Mouse (Mus musculus): ENCODE results near the gene Hist1h2ae. TPM values are rescaled to one million over a fixed set of nuclear protein-coding genes. Genes with fewer than 3 reads are reported as not detected.
A peak's percentile ranks its signal among the peaks of the same experiment; 100 is the strongest.

Gene Hist1h2ae
- polyA plus RNA-seq, 1 experiment from 2014 or later, result 34.5 TPM

DNA sequence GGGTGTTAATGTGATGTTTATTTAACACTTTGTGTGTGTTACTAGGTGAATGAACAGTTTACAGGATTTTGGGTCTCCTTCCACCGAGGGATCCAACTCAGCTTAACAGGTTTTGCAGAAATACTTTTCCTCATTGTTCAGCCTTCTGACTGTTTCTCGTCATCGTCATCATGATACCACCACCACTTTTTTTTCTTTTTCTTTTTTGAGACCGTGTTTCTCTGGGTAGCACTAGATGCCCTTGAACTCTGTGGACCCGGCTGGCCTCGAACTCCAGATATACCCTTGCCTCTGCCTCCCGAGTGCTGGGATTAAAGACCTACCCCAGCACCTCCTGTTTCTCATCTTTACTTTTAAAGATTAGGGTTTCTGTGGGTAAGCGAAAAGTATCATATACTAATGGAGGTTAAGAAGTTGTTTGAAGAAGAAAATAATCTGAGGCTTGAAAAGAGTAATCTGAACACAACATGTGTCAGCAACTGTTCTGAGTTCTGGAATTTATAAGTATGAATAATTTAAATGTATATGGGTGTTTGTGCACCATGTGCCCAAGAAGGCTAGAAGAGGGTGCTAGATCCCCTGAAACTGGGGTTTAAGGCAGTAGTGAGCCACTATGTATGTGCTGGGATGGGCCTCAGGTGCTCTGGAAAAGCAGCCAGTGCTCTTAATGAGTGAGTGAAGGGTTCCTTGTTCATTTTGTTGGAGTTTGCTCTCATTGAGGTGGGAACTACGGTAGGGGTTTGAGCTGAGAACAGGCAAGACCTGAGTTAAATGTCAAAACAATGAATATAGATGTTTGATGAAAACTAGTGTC lies 38.6 kb downstream of the Hist1h2ae start:
- no peak for ATAC-seq (replicated peaks; ENCODE audit: insufficient number of reproducible peaks, low FRiP score, low TSS enrichment)
- Histone ChIP-seq H3K4me2 (peak overlapping the region; percentile 65), H3K4me1 (ENCODE audit: control insufficient read depth, insufficient read depth, low read length) (peaks cover 15% of the 10 kb centered on the region), H3K9me3 (replicated peaks; ENCODE audit: control insufficient read depth, low read length) (no peaks in the 10 kb centered on the region), H3K9ac (ENCODE audit: low read depth, low read length) (peak overlapping the region; percentile 90), H3K36me3 (ENCODE audit: control insufficient read depth, insufficient read depth, low read length) (no peaks in the 10 kb centered on the region), H3K27ac (ENCODE audit: low read depth, low read length) (peak overlapping the region; percentile 98), H3K27me3 (ENCODE audit: control insufficient read depth, insufficient read depth, low read length) (no peaks in the 10 kb centered on the region), H3K4me3 (ENCODE audit: low read depth, low read length) (peak overlapping the region; percentile 57)
- 20% methylated on average over 9 of the region's 9 CpGs for WGBS (ENCODE audit: insufficient replicate concordance)

DNA sequence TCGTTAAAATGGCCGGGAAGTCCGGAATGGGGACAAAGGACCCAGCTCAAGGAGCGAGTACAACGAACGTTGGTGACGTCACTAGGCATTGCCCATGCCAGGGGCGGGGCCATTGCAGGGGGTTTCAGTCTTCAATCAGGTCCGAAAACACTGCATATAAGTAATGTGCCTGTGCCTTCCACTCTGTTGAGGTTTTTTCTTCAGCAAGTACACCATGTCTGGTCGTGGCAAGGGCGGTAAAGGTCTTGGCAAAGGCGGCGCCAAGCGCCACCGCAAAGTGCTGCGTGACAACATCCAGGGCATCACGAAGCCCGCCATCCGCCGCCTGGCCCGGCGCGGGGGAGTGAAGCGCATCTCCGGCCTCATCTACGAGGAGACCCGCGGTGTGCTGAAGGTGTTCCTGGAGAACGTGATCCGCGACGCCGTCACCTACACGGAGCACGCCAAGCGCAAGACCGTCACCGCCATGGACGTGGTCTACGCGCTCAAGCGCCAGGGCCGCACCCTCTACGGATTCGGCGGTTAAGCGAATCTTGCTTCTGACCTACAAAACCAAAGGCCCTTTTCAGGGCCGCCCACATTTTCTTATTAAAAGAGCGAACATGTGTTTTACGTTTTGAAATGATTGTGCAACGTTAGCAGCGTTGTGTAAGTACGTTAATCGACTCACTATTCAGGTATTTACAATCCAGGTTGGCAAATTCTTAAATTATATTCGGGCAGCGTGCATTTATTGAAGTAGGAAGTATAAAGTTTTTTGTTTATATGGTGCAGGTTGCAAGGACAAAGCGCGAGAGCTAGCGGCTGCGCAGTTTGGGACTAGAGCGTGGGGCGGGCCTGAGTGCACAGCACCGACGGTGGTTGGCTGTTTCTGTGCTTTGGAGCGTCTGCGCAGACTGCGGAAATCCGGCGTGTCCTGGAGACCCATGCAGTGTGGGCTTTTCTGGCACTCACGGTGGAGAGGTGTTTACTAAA lies 39.8 kb downstream of the Hist1h2ae start, which contains the start of gene Hist1h4h:
Gene Hist1h4h (plus strand): TSS at position 150 of the 975 bp plus-strand sequence.
- peak; percentile 81 for ATAC-seq (replicated peaks; ENCODE audit: insufficient number of reproducible peaks, low FRiP score, low TSS enrichment)
- peak within 1 kb of the TSS; percentile 90 for H3K9ac ChIP-seq (ENCODE audit: low read depth, low read length)
- no peaks in the 10 kb centered on the region for H3K27me3 ChIP-seq (ENCODE audit: control insufficient read depth, insufficient read depth, low read length)
- H3K4me1 ChIP-seq (ENCODE audit: control insufficient read depth, insufficient read depth, low read length), result peaks cover 12% of the 10 kb centered on the region
- no peaks in the 10 kb centered on the region for H3K9me3 ChIP-seq (replicated peaks; ENCODE audit: control insufficient read depth, low read length)
- peak within 1 kb of the TSS; percentile 57 for H3K4me3 ChIP-seq (ENCODE audit: low read depth, low read length)
- no peaks in the 10 kb centered on the region for H3K36me3 ChIP-seq (ENCODE audit: control insufficient read depth, insufficient read depth, low read length)
- under 1% methylated on average over 55 of the region's 70 CpGs for WGBS (ENCODE audit: insufficient replicate concordance)
- H3K4me2 ChIP-seq, result peak within 1 kb of the TSS; percentile 65
- H3K27ac ChIP-seq (ENCODE audit: low read depth, low read length), result peak within 1 kb of the TSS; percentile 98

DNA sequence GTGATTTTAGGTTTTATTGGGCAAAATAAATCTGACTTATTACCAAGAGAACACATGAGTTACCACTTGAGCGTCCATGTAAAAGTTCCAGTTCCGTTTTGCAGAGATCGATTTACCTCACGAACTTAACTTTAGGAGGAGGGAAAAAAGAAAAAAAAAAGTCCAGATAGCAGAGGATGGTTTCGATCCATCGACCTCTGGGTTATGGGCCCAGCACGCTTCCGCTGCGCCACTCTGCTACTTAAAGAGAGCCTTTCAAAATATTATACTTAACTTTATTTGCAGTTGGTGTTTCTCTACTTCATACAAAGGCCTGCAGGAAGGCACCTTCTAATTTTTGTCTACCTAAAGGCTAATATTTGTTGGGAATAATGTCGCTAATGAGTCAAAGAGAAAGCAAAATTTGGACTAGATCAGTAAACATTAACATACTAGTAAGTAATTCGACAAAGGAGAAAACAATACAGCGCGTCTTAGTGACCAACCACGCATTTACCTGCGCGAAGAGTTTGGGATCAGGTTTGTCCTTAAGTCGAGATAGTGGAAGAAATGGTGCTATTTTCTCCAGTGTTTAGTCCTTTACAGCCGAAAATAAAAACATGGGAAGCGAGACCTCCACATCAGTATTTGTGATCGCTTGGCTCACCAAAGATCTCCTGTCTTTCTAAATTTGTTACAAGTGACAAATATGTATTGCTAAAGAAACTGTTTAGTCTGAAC lies 40.7 kb downstream of the Hist1h2ae start:
- no peak for ATAC-seq (replicated peaks; ENCODE audit: insufficient number of reproducible peaks, low FRiP score, low TSS enrichment)
- H3K27me3 ChIP-seq (ENCODE audit: control insufficient read depth, insufficient read depth, low read length), result no peaks in the 10 kb centered on the region
- peak overlapping the region; percentile 98 for H3K27ac ChIP-seq (ENCODE audit: low read depth, low read length)
- H3K9ac ChIP-seq (ENCODE audit: low read depth, low read length), result peak overlapping the region; percentile 90
- no peaks in the 10 kb centered on the region for H3K36me3 ChIP-seq (ENCODE audit: control insufficient read depth, insufficient read depth, low read length)
- H3K4me2 ChIP-seq, result peak overlapping the region; percentile 65
- peaks cover 12% of the 10 kb centered on the region for H3K4me1 ChIP-seq (ENCODE audit: control insufficient read depth, insufficient read depth, low read length)
- under 1% methylated on average over 20 of the region's 20 CpGs for WGBS (ENCODE audit: insufficient replicate concordance)
- H3K4me3 ChIP-seq (ENCODE audit: low read depth, low read length), result peak overlapping the region; percentile 57
- H3K9me3 ChIP-seq (replicated peaks; ENCODE audit: control insufficient read depth, low read length), result no peaks in the 10 kb centered on the region

DNA sequence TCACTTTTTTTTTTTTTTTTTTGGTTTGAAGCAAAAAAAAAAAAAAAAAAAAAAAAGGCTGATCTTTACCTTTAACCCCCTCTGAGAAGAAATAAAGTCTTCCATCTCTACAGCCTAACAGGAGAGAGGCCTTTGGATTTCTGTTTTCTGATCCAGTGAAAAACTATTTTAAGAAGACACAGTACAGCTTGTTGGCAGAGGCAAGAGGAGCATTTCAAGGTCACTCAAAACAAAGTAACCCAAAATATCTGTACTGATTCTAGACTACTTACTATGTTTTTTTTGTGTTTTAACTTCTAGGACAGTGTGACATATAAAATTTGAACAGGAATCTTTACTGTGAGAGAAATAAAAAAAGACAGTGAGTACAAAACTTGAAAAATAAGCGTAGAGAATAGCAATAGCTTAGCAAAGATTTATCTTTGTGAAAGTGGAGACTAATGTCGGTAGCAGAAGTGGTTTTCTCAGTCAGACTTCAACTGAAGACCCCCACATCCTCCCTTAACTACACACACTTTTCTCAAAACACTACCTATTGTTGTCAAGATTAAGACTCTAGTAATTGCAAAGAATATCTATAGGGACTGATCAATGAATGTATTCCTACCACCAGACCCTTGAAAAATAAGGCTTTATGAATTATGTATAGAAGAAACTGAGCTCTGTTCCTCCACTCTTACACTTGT lies 41.4 kb downstream of the Hist1h2ae start:
- Histone ChIP-seq H3K4me2 (peak overlapping the region; percentile 65), H3K4me3 (ENCODE audit: low read depth, low read length) (peak overlapping the region; percentile 57), H3K9ac (ENCODE audit: low read depth, low read length) (peak overlapping the region; percentile 90), H3K27me3 (ENCODE audit: control insufficient read depth, insufficient read depth, low read length) (no peaks in the 10 kb centered on the region), H3K9me3 (replicated peaks; ENCODE audit: control insufficient read depth, low read length) (no peaks in the 10 kb centered on the region), H3K4me1 (ENCODE audit: control insufficient read depth, insufficient read depth, low read length) (peaks cover 14% of the 10 kb centered on the region), H3K27ac (ENCODE audit: low read depth, low read length) (peak overlapping the region; percentile 98), H3K36me3 (ENCODE audit: control insufficient read depth, insufficient read depth, low read length) (no peaks in the 10 kb centered on the region)
- WGBS (ENCODE audit: insufficient replicate concordance), result 27% methylated on average over 2 of the region's 2 CpGs
- ATAC-seq (replicated peaks; ENCODE audit: insufficient number of reproducible peaks, low FRiP score, low TSS enrichment), result no peak

DNA sequence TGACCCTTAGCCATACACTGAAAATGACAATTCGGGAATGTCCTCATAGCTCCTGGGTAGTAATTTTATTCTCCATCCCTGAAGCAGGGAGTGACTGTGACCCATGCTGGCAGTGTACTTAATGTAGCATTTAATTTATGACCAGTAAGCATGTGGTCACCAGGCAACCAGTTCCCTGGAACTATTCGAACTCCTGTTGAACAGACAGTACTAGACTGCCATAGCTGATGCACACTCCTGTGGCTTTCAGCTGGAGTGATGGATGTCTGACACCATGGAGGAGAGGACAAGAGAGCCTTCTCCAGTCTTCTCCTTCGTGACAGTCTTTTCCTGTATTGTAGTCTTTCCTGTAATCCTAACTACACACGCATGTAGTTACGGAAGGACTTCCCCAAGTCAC lies 42.0 kb downstream of the Hist1h2ae start:
- peaks cover 12% of the 10 kb centered on the region for H3K4me1 ChIP-seq (ENCODE audit: control insufficient read depth, insufficient read depth, low read length)
- H3K9me3 ChIP-seq (replicated peaks; ENCODE audit: control insufficient read depth, low read length), result no peaks in the 10 kb centered on the region
- no peak overlapping the region for H3K9ac ChIP-seq (ENCODE audit: low read depth, low read length)
- H3K27ac ChIP-seq (ENCODE audit: low read depth, low read length), result no peak overlapping the region
- no peak overlapping the region for H3K4me3 ChIP-seq (ENCODE audit: low read depth, low read length)
- peak overlapping the region; percentile 33; the same call in 1 of the 2 replicates for H3K4me2 ChIP-seq
- no peaks in the 10 kb centered on the region for H3K27me3 ChIP-seq (ENCODE audit: control insufficient read depth, insufficient read depth, low read length)
- WGBS (ENCODE audit: insufficient replicate concordance), result 84% methylated on average over 5 of the region's 5 CpGs
- no peaks in the 10 kb centered on the region for H3K36me3 ChIP-seq (ENCODE audit: control insufficient read depth, insufficient read depth, low read length)
- ATAC-seq (replicated peaks; ENCODE audit: insufficient number of reproducible peaks, low FRiP score, low TSS enrichment), result no peak

DNA sequence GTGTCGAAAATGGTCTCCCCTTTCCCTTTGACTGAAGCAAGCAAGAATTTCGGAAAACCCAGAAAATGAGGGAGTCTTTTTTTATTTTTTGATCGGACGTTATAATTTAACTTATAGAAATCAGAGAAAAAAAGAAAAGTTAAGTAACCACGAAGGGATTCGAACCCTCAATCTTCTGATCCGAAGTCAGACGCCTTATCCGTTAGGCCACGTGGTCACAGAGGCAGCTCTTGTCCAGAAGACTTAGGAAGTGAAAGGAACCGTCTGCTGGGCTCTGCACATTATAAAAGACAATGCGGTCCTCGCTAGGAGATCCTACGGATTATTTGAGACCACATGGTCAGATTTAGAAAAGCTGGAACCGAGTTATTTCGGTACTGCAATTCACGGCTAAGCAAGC lies 44.7 kb downstream of the Hist1h2ae start:
- 0 out of 2 replicates have a peak, but pooled peaks have one; percentile 31 for ATAC-seq (replicated peaks; ENCODE audit: insufficient number of reproducible peaks, low FRiP score, low TSS enrichment)

DNA sequence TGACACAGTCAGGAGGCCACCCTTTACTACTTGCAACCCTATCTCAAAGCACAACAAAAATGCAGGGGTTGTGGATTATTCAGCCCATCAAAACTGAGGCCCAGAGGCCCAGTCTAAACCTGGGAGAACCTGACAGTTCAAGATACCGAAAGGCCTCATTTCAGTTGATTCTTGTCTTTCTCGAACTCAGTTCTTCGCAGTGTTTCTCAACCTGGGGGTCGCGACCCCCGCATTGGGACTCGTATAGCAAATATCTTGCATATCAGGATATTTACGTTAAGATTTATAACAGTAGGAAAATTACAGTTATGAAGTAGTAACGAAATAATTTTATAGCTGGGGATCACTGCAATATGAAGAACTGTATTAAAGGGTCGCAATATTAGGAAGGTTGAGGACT lies 45.1 kb downstream of the Hist1h2ae start:
- peak overlapping the region; percentile 68 for H3K4me2 ChIP-seq
- no peaks in the 10 kb centered on the region for H3K27me3 ChIP-seq (ENCODE audit: control insufficient read depth, insufficient read depth, low read length)
- H3K9ac ChIP-seq (ENCODE audit: low read depth, low read length), result peak overlapping the region; percentile 61
- H3K27ac ChIP-seq (ENCODE audit: low read depth, low read length), result no peak overlapping the region
- under 1% methylated on average over 10 of the region's 10 CpGs for WGBS (ENCODE audit: insufficient replicate concordance)
- H3K36me3 ChIP-seq (ENCODE audit: control insufficient read depth, insufficient read depth, low read length), result no peaks in the 10 kb centered on the region
- H3K4me3 ChIP-seq (ENCODE audit: low read depth, low read length), result peak overlapping the region; percentile 56
- no peaks in the 10 kb centered on the region for H3K9me3 ChIP-seq (replicated peaks; ENCODE audit: control insufficient read depth, low read length)
- H3K4me1 ChIP-seq (ENCODE audit: control insufficient read depth, insufficient read depth, low read length), result peaks cover 6% of the 10 kb centered on the region
- ATAC-seq (replicated peaks; ENCODE audit: insufficient number of reproducible peaks, low FRiP score, low TSS enrichment), result no peak

More for the DNA sequence above, 44.7 kb downstream of the Hist1h2ae start:
- Histone ChIP-seq H3K9ac (ENCODE audit: low read depth, low read length) (peak overlapping the region; percentile 61), H3K4me1 (ENCODE audit: control insufficient read depth, insufficient read depth, low read length) (peaks cover 6% of the 10 kb centered on the region), H3K27me3 (ENCODE audit: control insufficient read depth, insufficient read depth, low read length) (no peaks in the 10 kb centered on the region), H3K4me2 (peak overlapping the region; percentile 68), H3K27ac (ENCODE audit: low read depth, low read length) (no peak overlapping the region), H3K36me3 (ENCODE audit: control insufficient read depth, insufficient read depth, low read length) (no peaks in the 10 kb centered on the region), H3K4me3 (ENCODE audit: low read depth, low read length) (peak overlapping the region; percentile 56), H3K9me3 (replicated peaks; ENCODE audit: control insufficient read depth, low read length) (no peaks in the 10 kb centered on the region)
- under 1% methylated on average over 17 of the region's 17 CpGs for WGBS (ENCODE audit: insufficient replicate concordance)

Measured in heart, embryonic 11.5 days (tissue).